Mouse (Mus musculus): ENCODE results near the gene Kat6b.
"Not testable (repeated sequence)": the region's sequence is repeated elsewhere in the genome, so short reads cannot be mapped to it uniquely, and the experiment has no call there.

Gene Kat6b

DNA sequence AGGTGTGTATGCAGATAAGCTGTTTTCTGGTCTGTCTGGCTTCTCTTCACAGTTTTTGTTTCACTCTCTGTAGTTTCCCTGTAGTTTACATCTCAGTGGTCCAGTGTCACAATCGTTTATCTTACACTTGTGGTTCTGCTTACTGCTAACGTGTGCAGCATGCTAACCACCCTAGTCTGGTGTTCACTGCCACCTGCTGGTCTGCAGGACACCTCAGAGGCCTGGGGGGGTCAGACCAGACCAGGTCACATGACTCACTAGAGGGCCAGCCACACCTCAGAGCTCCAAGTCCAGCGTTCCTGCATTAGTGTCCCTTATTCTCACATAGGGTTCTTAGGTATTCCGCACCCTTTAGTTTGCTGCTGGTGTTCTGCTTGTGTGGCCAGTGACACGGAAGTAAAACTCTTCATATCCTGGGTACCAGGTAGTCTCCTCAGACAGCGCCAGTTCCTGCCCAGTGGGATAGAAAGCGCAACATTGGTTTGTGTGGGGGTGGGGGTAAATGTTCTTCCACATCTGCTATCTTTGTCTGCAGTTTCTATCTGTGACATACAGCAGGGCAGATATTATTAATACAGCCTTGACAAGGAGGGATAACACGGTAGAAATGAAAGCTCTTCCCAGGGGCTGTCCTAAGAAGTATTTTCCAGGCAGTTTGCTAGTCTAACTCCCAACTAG is 181.4 kb downstream of the Kat6b start:
- no peak for DNase-seq (ENCODE audit: low read depth, low spot score)

DNA sequence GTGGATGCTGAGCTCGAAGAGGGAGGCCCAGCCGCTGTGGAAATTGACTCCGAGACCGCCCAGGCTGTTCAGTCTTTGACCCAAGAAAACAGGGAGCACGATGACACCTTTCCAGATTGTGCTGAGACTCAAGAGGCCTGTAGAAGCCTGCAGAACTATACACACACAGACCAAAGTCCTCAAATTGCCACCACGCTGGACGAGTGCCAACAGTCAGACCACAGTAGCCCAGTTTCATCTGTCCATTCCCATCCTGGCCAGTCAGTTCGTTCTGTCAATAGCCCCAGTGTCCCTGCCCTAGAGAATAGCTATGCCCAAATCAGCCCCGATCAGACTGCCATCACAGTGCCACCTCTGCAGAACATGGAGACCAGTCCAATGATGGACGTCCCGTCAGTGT is 188.0 kb downstream of the Kat6b start:
- DNase-seq (ENCODE audit: low read depth, low spot score), result no peak

DNA sequence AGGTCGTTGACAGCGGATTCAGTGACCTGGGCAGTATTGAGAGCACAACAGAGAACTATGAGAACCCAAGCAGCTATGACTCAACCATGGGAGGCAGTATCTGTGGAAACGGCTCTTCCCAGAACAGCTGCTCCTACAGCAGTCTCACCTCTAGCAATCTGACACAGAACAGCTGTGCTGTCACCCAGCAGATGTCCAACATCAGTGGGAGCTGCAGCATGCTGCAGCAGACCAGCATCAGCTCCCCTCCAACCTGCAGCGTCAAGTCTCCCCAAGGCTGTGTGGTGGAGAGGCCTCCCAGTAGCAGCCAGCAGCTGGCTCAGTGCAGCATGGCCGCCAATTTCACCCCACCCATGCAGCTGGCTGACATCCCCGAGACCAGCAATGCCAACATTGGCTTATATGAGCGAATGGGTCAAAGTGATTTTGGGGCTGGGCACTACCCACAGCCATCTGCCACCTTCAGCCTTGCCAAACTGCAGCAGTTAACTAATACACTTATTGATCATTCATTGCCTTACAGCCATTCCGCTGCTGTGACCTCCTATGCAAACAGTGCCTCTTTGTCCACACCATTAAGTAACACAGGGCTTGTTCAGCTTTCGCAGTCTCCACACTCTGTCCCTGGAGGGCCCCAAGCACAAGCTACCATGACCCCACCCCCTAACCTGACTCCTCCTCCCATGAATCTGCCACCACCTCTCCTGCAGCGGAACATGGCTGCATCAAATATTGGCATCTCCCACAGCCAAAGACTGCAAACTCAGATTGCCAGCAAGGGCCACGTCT is 188.6 kb downstream of the Kat6b start:
- no peak for DNase-seq (ENCODE audit: low read depth, low spot score)

DNA sequence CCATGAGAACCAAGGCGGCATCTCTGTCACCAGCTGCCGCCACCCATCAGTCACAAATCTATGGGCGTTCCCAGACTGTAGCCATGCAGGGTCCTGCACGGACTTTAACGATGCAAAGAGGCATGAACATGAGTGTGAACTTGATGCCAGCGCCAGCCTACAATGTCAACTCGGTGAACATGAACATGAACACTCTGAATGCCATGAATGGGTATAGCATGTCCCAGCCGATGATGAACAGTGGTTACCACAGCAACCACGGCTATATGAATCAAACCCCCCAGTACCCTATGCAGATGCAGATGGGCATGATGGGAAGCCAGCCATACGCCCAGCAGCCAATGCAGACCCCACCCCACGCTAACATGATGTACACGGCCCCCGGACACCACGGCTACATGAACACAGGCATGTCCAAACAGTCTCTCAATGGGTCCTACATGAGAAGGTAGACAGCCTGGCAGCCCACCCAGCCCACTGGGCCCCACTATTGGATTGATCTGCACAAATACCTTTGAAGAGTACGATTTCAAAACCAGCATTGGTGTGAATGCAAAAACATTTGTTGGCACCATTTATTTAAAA is 189.3 kb downstream of the Kat6b start:
- not testable (repeated sequence) for DNase-seq (ENCODE audit: low read depth, low spot score)

DNA sequence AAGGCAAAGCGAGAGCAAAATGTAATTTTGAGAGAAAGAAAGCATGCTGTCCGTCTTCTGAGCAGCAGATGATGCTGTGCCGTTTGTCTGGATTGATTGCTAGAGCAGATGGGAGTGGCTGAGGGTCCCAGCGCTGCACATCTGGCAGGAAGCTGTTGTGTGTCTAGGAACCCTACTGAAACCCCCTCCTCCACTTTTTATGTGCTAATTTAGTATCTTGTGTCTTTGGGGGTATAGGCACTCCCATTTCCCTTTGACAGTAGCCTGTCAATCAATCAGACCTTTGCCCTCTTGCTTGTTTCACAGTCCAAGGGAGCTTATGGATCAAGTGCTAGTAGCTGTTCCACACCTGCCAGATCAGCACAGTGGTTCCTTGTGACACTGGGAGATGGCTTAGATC is 191.9 kb downstream of the Kat6b start:
- no peak for DNase-seq (ENCODE audit: low read depth, low spot score)

DNA sequence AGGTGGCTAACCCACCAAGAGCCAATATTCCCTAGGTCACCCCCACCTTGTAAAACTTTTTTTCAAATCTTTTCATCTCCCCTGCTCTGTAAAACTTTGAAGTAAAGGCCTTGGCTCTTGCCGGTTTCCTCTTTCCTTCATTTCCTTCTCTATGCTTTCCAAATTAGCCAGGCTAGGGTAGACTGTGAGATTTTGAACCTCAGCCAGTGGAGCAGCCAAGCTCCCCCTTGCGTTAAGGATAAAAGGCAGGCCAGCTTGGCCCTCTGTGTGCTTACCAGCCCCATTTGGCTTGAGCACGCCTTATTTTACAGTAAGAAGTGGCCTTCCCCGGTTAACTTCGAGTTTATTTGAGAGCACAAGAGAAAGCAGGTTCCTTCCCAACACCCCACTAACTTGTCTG is 193.2 kb downstream of the Kat6b start:
- DNase-seq (ENCODE audit: low read depth, low spot score), result no peak

DNA sequence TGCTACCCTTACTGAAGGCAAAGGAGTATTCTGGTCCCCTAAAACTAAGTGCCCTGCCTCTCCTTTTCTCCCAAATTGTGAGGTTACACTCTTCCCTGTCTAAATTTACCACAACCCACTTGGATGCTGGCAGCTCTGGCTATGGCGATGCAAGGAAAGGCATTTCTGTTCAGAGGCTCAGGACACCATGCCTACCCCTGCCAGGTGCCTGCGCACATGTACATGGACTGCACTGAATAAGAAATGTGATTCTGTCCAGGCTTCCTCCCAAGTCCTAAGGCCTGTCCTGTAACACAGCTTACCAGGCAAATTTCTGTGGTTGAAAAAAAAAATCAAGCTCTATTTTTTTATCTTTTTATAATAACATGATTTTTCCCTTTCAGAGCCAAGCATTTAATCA is 195.0 kb downstream of the Kat6b start:
- no peak for DNase-seq (ENCODE audit: low read depth, low spot score)

DNA sequence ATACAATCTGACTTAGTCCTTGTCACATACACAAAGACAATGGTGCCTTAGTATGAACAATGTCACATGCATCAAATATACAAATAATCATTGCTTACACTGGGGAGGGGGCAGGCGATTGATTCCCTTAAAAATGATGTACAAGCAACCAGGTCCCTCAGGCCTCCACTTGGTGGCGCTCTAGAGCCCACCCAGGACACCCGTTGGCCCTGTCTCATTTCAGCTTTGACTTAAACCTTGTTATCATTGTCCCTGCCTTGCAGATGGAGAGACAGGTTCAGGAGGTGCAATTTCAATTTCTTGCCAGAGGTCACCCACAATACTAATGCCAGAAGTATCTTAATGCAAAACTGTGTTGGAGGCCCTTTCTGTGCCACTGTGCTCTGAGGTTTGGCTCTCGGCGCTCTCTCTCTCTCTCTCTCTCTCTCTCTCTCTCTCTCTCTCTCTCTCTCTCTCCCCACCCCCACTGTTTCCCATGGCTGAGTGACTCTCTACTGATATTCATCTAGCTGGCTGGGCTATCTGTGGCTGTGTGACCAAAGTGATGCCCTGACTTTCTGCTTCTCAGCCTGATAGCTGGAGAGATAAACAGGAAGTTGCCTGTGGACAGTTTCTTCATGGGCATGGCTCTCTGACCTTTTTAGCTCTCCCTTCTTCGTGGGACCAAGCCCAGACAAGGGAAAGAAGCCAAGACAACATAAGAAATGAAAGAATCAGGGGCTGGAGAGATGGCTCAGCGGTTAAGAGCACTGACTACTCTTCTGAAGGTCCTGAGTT is 197.5 kb downstream of the Kat6b start:
- no peak for DNase-seq (ENCODE audit: low read depth, low spot score)

DNA sequence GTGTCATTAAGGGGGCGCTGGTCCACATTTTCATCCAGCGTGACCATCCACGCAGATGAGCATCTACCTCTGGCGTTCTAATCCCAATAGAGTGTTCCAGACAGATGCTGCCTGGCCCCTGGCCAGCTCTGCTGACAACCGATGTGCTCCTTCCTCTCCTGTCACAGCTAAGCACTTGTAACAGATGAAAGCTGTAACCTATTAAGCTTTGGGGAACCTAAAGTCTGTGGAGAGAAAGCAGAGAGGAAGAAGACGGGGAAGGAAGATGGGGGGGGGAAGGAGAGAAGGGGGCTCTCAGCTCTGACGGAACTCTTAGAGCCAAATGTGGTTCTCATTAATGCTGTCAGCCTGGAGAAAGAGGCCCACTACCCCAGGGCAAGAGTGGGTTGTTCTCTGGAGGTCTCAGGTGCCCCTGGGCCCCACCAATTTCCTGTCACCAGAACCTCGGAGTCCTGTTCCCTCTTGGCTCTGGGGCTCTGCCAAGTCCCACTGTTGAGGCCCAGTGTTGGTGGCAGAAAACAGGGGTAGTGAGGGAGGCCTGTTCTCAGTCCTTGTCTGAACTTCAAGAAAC is 198.5 kb downstream of the Kat6b start:
- DNase-seq (ENCODE audit: low read depth, low spot score), result no peak

DNA sequence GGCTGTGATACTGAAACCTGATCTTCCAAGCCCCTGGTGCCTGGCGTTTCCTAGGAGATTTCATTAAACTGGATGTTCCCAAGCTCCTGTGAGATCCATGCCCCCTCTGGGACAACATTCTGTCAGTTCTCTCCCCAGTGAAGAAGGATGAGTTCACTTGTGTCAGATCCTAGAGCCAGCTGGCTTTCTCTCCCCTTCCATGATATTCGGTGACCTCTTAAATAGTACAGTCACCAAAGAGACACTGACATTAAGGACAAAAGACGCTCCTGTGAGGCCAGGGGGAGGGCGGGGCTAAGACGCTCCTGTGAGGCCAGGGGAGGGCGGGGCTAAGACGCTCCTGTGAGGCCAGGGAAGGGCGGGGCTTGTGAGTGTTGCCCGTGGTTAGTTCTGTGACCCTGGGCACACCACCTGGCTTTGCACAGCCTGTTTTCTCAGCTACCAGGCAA is 201.5 kb downstream of the Kat6b start:
- DNase-seq (ENCODE audit: low read depth, low spot score), result no peak

DNA sequence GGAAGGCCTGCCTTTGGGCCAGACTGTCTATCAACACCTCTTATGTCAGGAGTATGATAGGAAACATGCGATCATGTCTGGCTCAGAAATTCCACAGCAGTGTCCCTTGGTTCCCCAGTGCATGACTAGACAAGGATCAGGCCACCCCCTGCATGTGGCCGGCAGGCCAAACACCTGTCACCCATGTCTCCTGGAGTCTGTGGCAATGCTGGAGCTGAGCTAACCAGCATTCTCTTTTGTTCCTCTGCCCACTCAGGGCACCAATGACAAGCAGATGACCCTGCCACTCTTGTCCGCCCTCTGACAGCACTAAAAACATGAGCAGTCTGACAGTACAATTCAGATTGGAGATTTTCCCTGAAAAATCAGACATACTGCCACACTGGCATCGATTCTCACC is 202.6 kb downstream of the Kat6b start:
- no peak for DNase-seq (ENCODE audit: low read depth, low spot score)

DNA sequence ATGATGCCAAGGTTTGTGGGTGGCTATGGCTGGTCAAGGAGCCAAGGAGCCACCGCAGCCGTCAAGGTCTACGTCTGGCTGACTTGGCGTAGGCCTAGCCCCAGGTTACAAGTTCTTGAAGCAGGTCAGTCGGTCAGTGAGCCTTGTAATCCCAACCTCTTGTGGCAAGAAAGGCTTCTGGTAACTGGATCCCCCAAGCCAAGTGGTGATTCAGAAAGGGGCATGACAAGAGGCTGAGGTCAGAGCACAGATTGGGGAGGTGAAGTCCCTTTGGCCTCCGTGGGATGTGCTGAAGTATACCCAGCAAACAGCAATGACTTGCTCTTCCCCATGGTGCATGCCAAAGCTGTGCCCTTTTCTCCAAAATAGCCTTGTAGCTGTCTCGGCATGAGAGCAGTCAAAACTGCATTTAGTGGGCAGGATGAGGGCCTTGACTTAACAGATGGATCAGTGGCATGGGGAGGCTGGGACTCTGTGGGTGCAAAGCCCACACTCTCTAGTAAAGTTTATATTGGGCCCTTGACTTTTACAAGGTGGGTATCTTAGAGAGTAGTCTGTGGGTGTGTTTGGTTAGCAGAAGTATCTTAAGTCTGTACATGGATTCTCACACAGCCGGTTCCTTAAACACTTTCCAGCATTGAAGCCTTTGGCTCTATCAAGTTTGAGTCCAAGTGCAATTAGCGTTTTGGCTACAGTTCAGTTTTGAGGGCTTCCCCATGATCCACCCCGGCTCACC is 204.3 kb downstream of the Kat6b start:
- no peak for DNase-seq (ENCODE audit: low read depth, low spot score)

DNA sequence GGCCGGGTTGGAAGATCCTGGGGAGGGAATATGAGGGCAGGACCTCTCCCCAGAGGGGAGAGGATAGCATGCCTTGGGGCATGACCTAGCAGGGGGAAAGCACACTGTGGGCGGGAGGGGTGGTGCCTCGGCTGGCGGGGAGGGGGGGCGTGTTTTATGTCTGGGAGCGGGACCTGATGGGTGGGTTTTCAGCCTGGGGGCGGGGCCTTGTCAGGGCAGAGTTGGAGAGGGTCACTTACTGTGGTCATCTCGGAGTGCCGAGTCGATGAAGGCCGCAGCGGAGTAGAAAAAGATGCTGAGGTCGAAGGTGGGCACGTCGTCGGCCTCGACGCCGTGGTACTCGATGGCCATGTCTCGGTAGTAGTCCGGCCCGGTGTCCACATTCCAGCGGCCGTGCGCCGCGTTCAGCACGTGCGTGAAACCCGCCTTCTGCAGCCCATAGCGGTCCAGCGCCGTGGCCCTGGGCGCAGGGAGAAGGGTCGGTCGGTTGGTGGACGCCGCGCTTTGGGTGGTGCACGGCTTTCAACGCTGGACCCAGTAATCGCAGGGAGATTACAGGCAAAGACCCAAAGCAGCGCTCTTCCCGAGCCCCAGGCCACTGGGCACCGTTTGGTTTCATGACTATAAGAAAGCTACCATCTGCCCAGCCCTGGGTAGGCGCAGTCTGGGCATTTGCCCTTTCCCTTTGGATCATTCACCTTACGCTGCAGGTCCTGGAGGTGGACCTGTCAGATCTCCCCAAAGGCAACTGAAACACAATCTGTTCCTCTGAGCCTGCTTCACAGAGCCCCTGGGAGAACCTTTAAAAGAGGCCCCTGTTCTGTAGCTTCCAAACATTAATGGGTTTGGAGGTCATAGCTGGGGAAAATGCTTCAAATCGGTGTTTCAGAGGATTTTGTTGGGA is 205.4 kb downstream of the Kat6b start:
- no peak for DNase-seq (ENCODE audit: low read depth, low spot score)

DNA sequence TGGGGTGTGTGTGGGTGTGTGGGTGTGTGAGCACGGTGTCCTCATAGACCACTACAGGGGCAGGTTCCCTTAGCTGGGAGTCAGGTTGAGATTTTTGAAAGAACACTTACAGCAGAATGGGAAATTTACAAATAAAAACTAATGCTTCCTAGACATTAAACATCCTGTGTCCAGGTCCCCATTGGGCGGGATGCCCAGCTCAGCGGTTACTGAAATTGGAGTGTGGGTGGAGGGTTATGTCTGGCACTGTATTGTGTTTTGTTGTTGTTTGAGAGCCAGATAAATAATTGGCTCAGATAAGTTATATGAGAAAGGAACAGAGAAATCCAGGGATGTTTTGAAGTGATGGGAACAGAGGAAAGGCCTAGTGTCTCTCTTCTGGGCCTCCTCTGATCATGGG is 209.8 kb downstream of the Kat6b start:
- DNase-seq (ENCODE audit: low read depth, low spot score), result no peak

DNA sequence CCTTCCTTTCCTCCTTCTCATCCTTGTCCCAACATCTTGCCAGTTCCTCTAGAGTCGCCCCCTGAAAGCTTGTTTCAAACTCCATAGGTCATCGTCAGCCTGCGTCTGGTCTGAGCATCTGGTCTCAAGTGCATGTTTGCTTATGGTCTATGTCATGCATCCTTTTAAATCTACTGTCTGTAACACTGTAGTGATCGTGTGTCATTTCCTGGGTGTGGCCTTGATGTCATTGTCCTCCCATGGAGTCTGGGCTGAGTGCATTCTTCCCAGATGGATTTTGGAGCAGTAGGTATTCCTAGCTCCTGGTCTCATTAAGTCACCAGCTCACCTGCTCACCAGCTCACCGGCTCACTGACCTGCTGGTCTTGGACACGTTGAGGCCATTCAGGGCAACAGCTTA is 213.8 kb downstream of the Kat6b start:
- no peak for DNase-seq (ENCODE audit: low read depth, low spot score)

DNA sequence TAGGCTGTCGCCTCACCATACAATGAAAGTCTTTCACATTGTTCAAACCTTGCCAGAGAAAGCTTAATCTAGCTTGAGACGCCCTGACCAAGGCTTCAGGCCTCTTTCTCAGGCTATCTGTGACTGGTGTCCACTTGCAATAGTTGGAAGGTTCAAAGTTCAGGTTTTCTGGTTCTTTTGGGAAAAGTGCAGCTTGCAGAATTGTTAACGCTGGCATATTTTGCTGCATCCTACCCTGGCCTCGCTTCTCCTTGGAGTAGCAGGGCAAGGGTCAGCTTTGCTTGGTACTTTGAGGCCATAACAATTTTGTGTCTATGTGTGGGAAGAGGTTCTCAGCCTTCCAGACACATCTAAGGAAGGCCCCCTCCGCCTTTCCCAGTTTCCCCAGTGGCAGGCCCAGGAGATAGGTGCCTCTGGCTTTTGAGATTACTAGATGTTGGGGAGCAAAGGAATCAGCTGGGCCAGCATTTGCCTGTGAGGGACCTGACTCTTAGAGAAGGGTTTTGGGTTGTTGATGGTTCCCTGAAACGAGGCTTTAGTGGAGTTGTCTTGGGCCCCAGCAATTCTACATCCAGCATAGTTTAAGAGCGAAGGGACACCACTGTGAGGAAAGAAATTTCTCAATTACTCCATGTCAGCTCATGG is 215.1 kb downstream of the Kat6b start:
- DNase-seq (ENCODE audit: low read depth, low spot score), result no peak

DNA sequence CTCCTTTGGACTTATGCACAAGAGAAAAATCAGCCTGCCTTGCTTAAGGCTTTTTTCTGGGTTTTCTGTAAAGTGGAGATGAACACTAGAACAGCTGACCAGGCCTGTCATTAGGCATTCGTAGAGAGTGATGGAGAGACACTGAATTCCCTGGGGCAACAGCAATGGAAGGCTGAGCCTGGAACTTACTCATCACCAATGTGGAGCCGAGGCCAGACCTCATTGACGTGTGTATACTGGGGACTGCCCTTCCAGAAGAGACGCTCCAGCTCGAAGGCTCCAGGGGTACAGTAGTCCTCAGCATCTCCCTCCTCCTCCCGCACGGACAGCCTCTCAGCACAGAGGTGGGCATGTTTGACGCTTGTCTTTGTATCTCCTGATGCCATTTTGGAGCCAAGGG is 221.5 kb downstream of the Kat6b start:
- no peak for DNase-seq (ENCODE audit: low read depth, low spot score)

DNA sequence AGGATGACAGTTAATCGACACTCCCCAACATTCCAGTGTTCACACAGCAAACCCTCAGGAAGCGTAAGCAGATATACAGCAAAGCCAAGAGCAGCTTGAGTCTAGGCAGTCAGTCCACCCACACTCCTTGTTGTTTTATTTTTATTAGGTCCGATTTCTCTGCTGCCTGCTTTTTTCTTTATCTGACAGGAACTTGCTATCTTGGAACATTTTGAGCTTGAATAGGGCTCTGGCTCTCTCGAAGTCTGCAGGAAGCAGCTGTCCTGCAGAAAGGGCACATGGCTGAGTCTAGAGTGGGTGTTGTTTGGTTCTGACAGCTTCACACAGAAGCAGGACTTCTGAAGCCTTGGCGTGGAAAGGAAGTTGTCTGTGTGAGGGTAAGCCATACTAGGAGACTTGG is 222.0 kb downstream of the Kat6b start:
- DNase-seq (ENCODE audit: low read depth, low spot score), result no peak

DNA sequence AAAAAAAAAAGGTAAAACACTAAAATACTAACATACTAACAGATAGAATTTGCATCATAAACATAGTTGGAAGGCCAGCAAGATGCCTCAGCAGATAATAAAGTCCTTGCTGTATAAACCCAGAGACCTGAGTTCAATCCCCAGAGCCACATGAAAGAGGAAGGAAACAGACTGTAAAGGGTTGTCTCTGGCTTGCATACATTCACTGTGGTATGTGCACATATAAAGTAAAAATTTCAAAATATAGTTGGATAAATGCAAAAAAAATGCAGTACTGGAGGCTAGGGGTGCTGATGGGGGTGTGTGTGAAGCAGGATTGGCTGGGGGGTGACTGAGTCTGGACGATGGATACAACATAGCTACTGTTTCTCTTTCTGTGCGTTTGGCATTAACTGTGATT is 224.2 kb downstream of the Kat6b start:
- no peak for DNase-seq (ENCODE audit: low read depth, low spot score)

Measured in telencephalon, adult 2 months (tissue).